Mouse (Mus musculus): ENCODE results near the gene Dennd5b. TPM values are rescaled to one million over a fixed set of nuclear protein-coding genes. Genes with fewer than 3 reads are reported as not detected.
"Not testable (repeated sequence)": the region's sequence is repeated elsewhere in the genome, so short reads cannot be mapped to it uniquely, and the experiment has no call there.

Gene Dennd5b
- polyA plus RNA-seq, 1 experiment: 23.1 TPM

GRCm38 (mm10) chr6:149032198-149032597, 69.3 kb downstream of the Dennd5b start:
- DNase-seq (ENCODE audit: extremely low spot score in 1 of 2, low spot score in 1 of 2): peak in 1 of 2 experiments; percentile 20

- DNase-seq (ENCODE audit: extremely low spot score in 1 of 2, low spot score in 1 of 2): no peak
Measured at GRCm38 (mm10) chr6:149031377-149031776, 70.1 kb downstream of the Dennd5b start.

- no peak for DNase-seq (ENCODE audit: extremely low spot score in 1 of 2, low spot score in 1 of 2)
Measured at GRCm38 (mm10) chr6:149018431-149018830, 83.0 kb downstream of the Dennd5b start.

GRCm38 (mm10) chr6:149010766-149011301, 90.6 kb downstream of the Dennd5b start:
- DNase-seq (ENCODE audit: extremely low spot score in 1 of 2, low spot score in 1 of 2): peak in 1 of 2 experiments; percentile 61

- peak in 1 of 2 experiments; percentile 12 for DNase-seq (ENCODE audit: extremely low spot score in 1 of 2, low spot score in 1 of 2)
Measured at GRCm38 (mm10) chr6:149005009-149005408, 96.5 kb downstream of the Dennd5b start.

- DNase-seq (ENCODE audit: extremely low spot score in 1 of 2, low spot score in 1 of 2): no peak
Measured at GRCm38 (mm10) chr6:148994327-148994999, 107.0 kb downstream of the Dennd5b start.

- DNase-seq (ENCODE audit: extremely low spot score in 1 of 2, low spot score in 1 of 2): peak in 1 of 2 experiments; percentile 43
Measured at GRCm38 (mm10) chr6:148993117-148994077, 108.1 kb downstream of the Dennd5b start.

- DNase-seq (ENCODE audit: extremely low spot score in 1 of 2, low spot score in 1 of 2): no peak
Measured at GRCm38 (mm10) chr6:148992373-148993116, 108.9 kb downstream of the Dennd5b start.

- no peak for DNase-seq (ENCODE audit: extremely low spot score in 1 of 2, low spot score in 1 of 2)
Measured at GRCm38 (mm10) chr6:148991660-148992372, 109.7 kb downstream of the Dennd5b start.

GRCm38 (mm10) chr6:148989792-148990491, 111.5 kb downstream of the Dennd5b start:
- not testable (repeated sequence) for DNase-seq (ENCODE audit: extremely low spot score in 1 of 2, low spot score in 1 of 2)

GRCm38 (mm10) chr6:148986003-148986402, 115.5 kb downstream of the Dennd5b start:
- no peak for DNase-seq (ENCODE audit: extremely low spot score in 1 of 2, low spot score in 1 of 2)

- no peak for DNase-seq (ENCODE audit: extremely low spot score in 1 of 2, low spot score in 1 of 2)
Measured at GRCm38 (mm10) chr6:148980495-148980894, 121.0 kb downstream of the Dennd5b start.

- DNase-seq (ENCODE audit: extremely low spot score in 1 of 2, low spot score in 1 of 2): no peak
Measured at GRCm38 (mm10) chr6:148975096-148975495, 126.4 kb downstream of the Dennd5b start.

GRCm38 (mm10) chr6:148972891-148973290, 128.6 kb downstream of the Dennd5b start:
- no peak for DNase-seq (ENCODE audit: extremely low spot score in 1 of 2, low spot score in 1 of 2)

- DNase-seq (ENCODE audit: extremely low spot score in 1 of 2, low spot score in 1 of 2): no peak
Measured at GRCm38 (mm10) chr6:148972059-148972848, 129.2 kb downstream of the Dennd5b start.

GRCm38 (mm10) chr6:148971385-148971940, 130.0 kb downstream of the Dennd5b start:
- DNase-seq (ENCODE audit: extremely low spot score in 1 of 2, low spot score in 1 of 2): no peak

GRCm38 (mm10) chr6:148961285-148961684, 140.2 kb downstream of the Dennd5b start:
- DNase-seq (ENCODE audit: extremely low spot score in 1 of 2, low spot score in 1 of 2): no peak

All from frontal cortex, adult 2 months (tissue).